In genomic region chr1:90457396-90457795, GRCm38 (mm10) we compare ENCODE assay signal across 14 mouse cellular contexts.
A peak's percentile ranks its signal among the peaks of the same experiment; 100 is the strongest.
DNase-seq lines count a peak whose midpoint lies in the region; ATAC-seq and TF ChIP-seq lines count a peak whose summit lies in the region.
"Had no signal": no experiment of that assay in that cellular context is flagged by ENCODE, and none has a peak within 500 bp of the region (broad histone marks: within the 10 kb centered on the region; RNA-seq: fewer than 3 reads in every experiment).

No protein-coding gene starts in this region.

- peak; percentile 64 for DNase-seq in forebrain, embryonic 10.5 days (ENCODE audit: extremely low spot score, low spot score)
- no peak for DNase-seq in forebrain, postnatal 0 days
- DNase-seq in brain, embryonic 14.5 days (ENCODE audit: low read depth), result peak; percentile 85
- DNase-seq in frontal cortex, postnatal 14 days (ENCODE audit: low spot score in 2 of 2), result no peak
- no peak for DNase-seq in adrenal gland, postnatal 4 days (ENCODE audit: low spot score in 2 of 2)
- DNase-seq: adrenal gland, postnatal 14 days; cerebellum, adult 8-10 months; kidney, postnatal 4 days; liver; thymus, postnatal 4 days had no signal

- H3K4me2 ChIP-seq in forebrain, postnatal 0 days (ENCODE audit: low read depth), result no peak overlapping the region
- peak overlapping the region; percentile 39 for H3K4me2 ChIP-seq in forebrain, embryonic 13.5 days
- H3K4me2 ChIP-seq in midbrain, embryonic 12.5 days (replicated peaks), result peak overlapping the region; percentile 31
- H3K4me2 ChIP-seq in intestine, postnatal 0 days (replicated peaks; ENCODE audit: low read depth), result no peak overlapping the region

- H3K9ac ChIP-seq in forebrain, postnatal 0 days, result no peak overlapping the region
- H3K9ac ChIP-seq in forebrain, embryonic 13.5 days, result no peak overlapping the region; the same call in 1 of the 2 replicates
- no peak overlapping the region; the same call in 1 of the 2 replicates for H3K9ac ChIP-seq in midbrain, embryonic 12.5 days (replicated peaks)
- no peak overlapping the region for H3K9ac ChIP-seq in intestine, postnatal 0 days (ENCODE audit: low read depth, low read length)

- peak overlapping the region; percentile 76 for H3K27ac ChIP-seq in forebrain, embryonic 10.5 days
- H3K27ac ChIP-seq in forebrain, postnatal 0 days (ENCODE audit: low read depth, low read length), result no peak overlapping the region
- 0 out of 2 replicates have a peak overlapping the region, but pooled peaks have one; percentile 1 for H3K27ac ChIP-seq in forebrain, embryonic 13.5 days
- peak overlapping the region; percentile 76 for H3K27ac ChIP-seq in midbrain, embryonic 12.5 days (replicated peaks)
- H3K27ac ChIP-seq in intestine, postnatal 0 days (ENCODE audit: low read depth, low read length), result no peak overlapping the region
- H3K27ac ChIP-seq: macrophage had no signal

- peaks cover 46% of the 10 kb centered on the region for H3K4me1 ChIP-seq in forebrain, embryonic 10.5 days
- H3K4me1 ChIP-seq in forebrain, postnatal 0 days (ENCODE audit: insufficient read depth), result no peaks in the 10 kb centered on the region
- peaks cover 15% of the 10 kb centered on the region for H3K4me1 ChIP-seq in forebrain, embryonic 13.5 days
- peaks cover 28% of the 10 kb centered on the region for H3K4me1 ChIP-seq in midbrain, embryonic 12.5 days
- no peaks in the 10 kb centered on the region for H3K4me1 ChIP-seq in intestine, postnatal 0 days (replicated peaks; ENCODE audit: control insufficient read depth, insufficient read depth, low read length)

- TF ChIP-seq CTCF in forebrain, postnatal 0 days (IDR thresholded peaks at IDR 0.05; ENCODE audit: low read depth), result no peak
- no peak for TF ChIP-seq CTCF in brain, embryonic 14.5 days (IDR thresholded peaks at IDR 0.05; ENCODE audit: borderline replicate concordance, extremely low read depth, insufficient read depth, insufficient read length)
- TF ChIP-seq CTCF in intestine, postnatal 0 days (IDR thresholded peaks at IDR 0.05; ENCODE audit: low read depth), result no peak

- no peaks in the 10 kb centered on the region for H3K9me3 ChIP-seq in forebrain, embryonic 10.5 days
- H3K9me3 ChIP-seq in forebrain, postnatal 0 days (ENCODE audit: low read length), result no peaks in the 10 kb centered on the region
- H3K9me3 ChIP-seq in forebrain, embryonic 13.5 days (replicated peaks), result no peaks in the 10 kb centered on the region
- no peaks in the 10 kb centered on the region for H3K9me3 ChIP-seq in midbrain, embryonic 12.5 days
- H3K9me3 ChIP-seq in intestine, postnatal 0 days (ENCODE audit: control insufficient read depth), result no peaks in the 10 kb centered on the region

- peaks cover 36% of the 10 kb centered on the region for H3K27me3 ChIP-seq in forebrain, embryonic 10.5 days (ENCODE audit: poor library complexity, severe bottlenecking)
- no peaks in the 10 kb centered on the region for H3K27me3 ChIP-seq in forebrain, postnatal 0 days (ENCODE audit: insufficient read depth, low read length)
- H3K27me3 ChIP-seq in forebrain, embryonic 13.5 days, result 0 out of 2 replicates have a peak, but pooled peaks cover 6% of the 10 kb centered on the region
- 0 out of 2 replicates have a peak, but pooled peaks cover 7% of the 10 kb centered on the region for H3K27me3 ChIP-seq in midbrain, embryonic 12.5 days
- H3K27me3 ChIP-seq in intestine, postnatal 0 days (replicated peaks; ENCODE audit: control insufficient read depth, insufficient read depth, low read length), result no peaks in the 10 kb centered on the region

- ATAC-seq in forebrain, postnatal 0 days, result no peak
- ATAC-seq in forebrain, embryonic 13.5 days, result no peak
- ATAC-seq in midbrain, embryonic 12.5 days (ENCODE audit: low FRiP score, low read depth), result peak; percentile 78
- ATAC-seq in intestine, postnatal 0 days, result no peak

- H3K36me3 ChIP-seq in forebrain, embryonic 10.5 days (replicated peaks), result no peaks in the 10 kb centered on the region
- H3K36me3 ChIP-seq in forebrain, postnatal 0 days (ENCODE audit: insufficient read depth), result no peaks in the 10 kb centered on the region
- no peaks in the 10 kb centered on the region for H3K36me3 ChIP-seq in forebrain, embryonic 13.5 days (ENCODE audit: poor library complexity, severe bottlenecking)
- H3K36me3 ChIP-seq in midbrain, embryonic 12.5 days, result no peaks in the 10 kb centered on the region
- H3K36me3 ChIP-seq in intestine, postnatal 0 days (ENCODE audit: control insufficient read depth, insufficient read depth), result no peaks in the 10 kb centered on the region

- H3K4me3 ChIP-seq in forebrain, embryonic 10.5 days, result peak overlapping the region; percentile 13
- no peak overlapping the region for H3K4me3 ChIP-seq in forebrain, postnatal 0 days (ENCODE audit: low read depth, low read length)
- no peak overlapping the region for H3K4me3 ChIP-seq in forebrain, embryonic 13.5 days
- no peak overlapping the region for H3K4me3 ChIP-seq in midbrain, embryonic 12.5 days
- H3K4me3 ChIP-seq in intestine, postnatal 0 days (ENCODE audit: low read depth, low read length), result no peak overlapping the region

- WGBS in forebrain, embryonic 10.5 days, result 6% methylated on average over 9 of the region's 9 CpGs
- WGBS in forebrain, postnatal 0 days, result 8% methylated on average over 9 of the region's 9 CpGs
- WGBS in forebrain, embryonic 13.5 days, result 2% methylated on average over 9 of the region's 9 CpGs
- under 1% methylated on average over 9 of the region's 9 CpGs for WGBS in midbrain, embryonic 12.5 days
- WGBS in intestine, postnatal 0 days, result 38% methylated on average over 9 of the region's 9 CpGs

- no peak for TF ChIP-seq POLR2A in brain, embryonic 14.5 days (IDR thresholded peaks at IDR 0.05; ENCODE audit: borderline replicate concordance, extremely low read depth, insufficient read depth, insufficient read length, poor library complexity, severe bottlenecking)

Comparison
In these comparisons a context has a peak if more than half of its experiments do, and no peak if none do; other contexts are left out.
1. DNase-seq: peak in forebrain, embryonic 10.5 days (single experiment) and brain, embryonic 14.5 days (single experiment); none in forebrain, postnatal 0 days (single experiment), frontal cortex, postnatal 14 days (0 of 2) and adrenal gland, postnatal 4 days (0 of 2).
2. H3K27ac ChIP-seq: peak in forebrain, embryonic 10.5 days (single experiment), forebrain, embryonic 13.5 days (single experiment) and midbrain, embryonic 12.5 days (single experiment); none in forebrain, postnatal 0 days (single experiment) and intestine, postnatal 0 days (single experiment).
3. H3K4me2 ChIP-seq: peak in forebrain, embryonic 13.5 days (single experiment) and midbrain, embryonic 12.5 days (single experiment); none in forebrain, postnatal 0 days (single experiment) and intestine, postnatal 0 days (single experiment).